Mouse (Mus musculus) forebrain, postnatal 0 days (tissue): ENCODE results near the gene Pla2g4b. TPM values are rescaled to one million over a fixed set of nuclear protein-coding genes. Genes with fewer than 3 reads are reported as not detected.

Experiments used
- ATAC-seq: fragments of 200-750 bp; cut with Nextera tagmentation; 2 replicates; pipeline ENCODE4 v1.8.0; 2017; ENCODE audit warnings: mild to moderate bottlenecking, moderate library complexity
- DNase-seq: peaks from one replicate; pipeline ENCODE4 v3.0.0-alpha.2; 2015
- H3K27ac ChIP-seq: fragments of 300-500 bp; sonication (generic); 2 replicates; pipeline ENCODE4 v1.5.1; 2014; ENCODE audit warnings: low read depth, mild to moderate bottlenecking, antibody characterized with exemption, low read length, moderate library complexity, mixed read lengths
- H3K27me3 ChIP-seq: fragments of 300-500 bp; sonication (generic); 2 replicates; pipeline ENCODE4 v1.6.1; 2014; ENCODE audit warnings: mild to moderate bottlenecking, low read length, mixed read lengths; ENCODE audit not compliant: insufficient read depth
- H3K36me3 ChIP-seq: fragments of 300-500 bp; sonication (generic); 2 replicates; pipeline ENCODE4 v1.6.1; 2014; ENCODE audit warnings: mild to moderate bottlenecking, moderate library complexity; ENCODE audit not compliant: insufficient read depth
- H3K4me1 ChIP-seq: fragments of 300-500 bp; sonication (generic); 2 replicates; pipeline ENCODE4 v1.6.1; 2014; ENCODE audit warnings: antibody characterized with exemption; ENCODE audit not compliant: insufficient read depth
- H3K4me2 ChIP-seq: fragments of 300-500 bp; sonication (generic); 2 replicates; pipeline ENCODE4 v1.6.1; 2014; ENCODE audit warnings: low read depth, mild to moderate bottlenecking, moderate library complexity
- H3K4me3 ChIP-seq: fragments of 300-500 bp; sonication (generic); 2 replicates; pipeline ENCODE4 v1.5.1; 2014; ENCODE audit warnings: low read depth, low read length, mixed read lengths
- H3K9ac ChIP-seq: fragments of 300-500 bp; sonication (generic); 2 replicates; pipeline ENCODE4 v1.6.1; 2014; ENCODE audit warnings: mild to moderate bottlenecking
- H3K9me3 ChIP-seq: fragments of 300-500 bp; sonication (generic); 2 replicates; pipeline ENCODE4 v1.6.1; 2016; ENCODE audit warnings: low read length
- CTCF ChIP-seq: sonication (generic); IDR thresholded peaks from 2 replicates; pipeline ENCODE4 v1.5.1; 2016; ENCODE audit warnings: antibody characterized with exemption, control low read depth, low read depth
- WGBS: fragments of 180-500 bp; shearing (Covaris S2); extraction: QIAGEN DNeasy Blood & Tissue Kit; methylation state at CpG from one replicate; pipeline ENCODE4 v1.1.7; 2014; 5-methylcytosine and 5-hydroxymethylcytosine counted together
- polyA plus RNA-seq: library from polyadenylated mRNA; unstranded; fragments of >200 nt; fragmentation: Nextera tagmentation; extraction: Ambion mirVana; gene quantifications from 2 replicates; pipeline ENCODE4 v1.2.1, GENCODE M21; 2015
- total RNA-seq: library from RNA; depleted of rRNA; stranded (reverse); fragments of >200 nt; gene quantifications from 2 replicates; pipeline ENCODE4 v1.2.3, GENCODE M21; 2014; rRNA removed

The Pla2g4b gene
- total RNA-seq (8.5 and 11.1 TPM in 2 replicates), polyA plus RNA-seq (0.13 and 0.48 TPM in 2 replicates)

- Histone ChIP-seq H3K36me3 (peaks cover 25% of the 10 kb centered on the region), H3K27ac (no peak within 1 kb of the TSS), H3K9ac (no peak within 1 kb of the TSS), H3K4me3 (no peak within 1 kb of the TSS), H3K9me3 (no peaks in the 10 kb centered on the region), H3K4me2 (no peak within 1 kb of the TSS), H3K27me3 (no peaks in the 10 kb centered on the region), H3K4me1 (0 out of 2 replicates have a peak, but pooled peaks cover 3% of the 10 kb centered on the region)
- ATAC-seq: no peak
- TF ChIP-seq CTCF: no peak
- no peak for DNase-seq
- 92% methylated on average over 12 of the region's 12 CpGs for WGBS
Measured at GRCm38 (mm10) chr2:120032726-120033467, at the start of gene Pla2g4b. Gene Pla2g4b, plus strand, starts transcription at chr2:120033417.

- TF ChIP-seq CTCF: no peak
- DNase-seq: no peak
- 64% methylated on average over 8 of the region's 8 CpGs for WGBS
- Histone ChIP-seq H3K4me2 (no peak overlapping the region), H3K4me3 (no peak overlapping the region), H3K4me1 (no peaks in the 10 kb centered on the region), H3K27ac (no peak overlapping the region), H3K27me3 (no peaks in the 10 kb centered on the region), H3K36me3 (no peaks in the 10 kb centered on the region), H3K9ac (no peak overlapping the region), H3K9me3 (no peaks in the 10 kb centered on the region)
- no peak for ATAC-seq
Measured at GRCm38 (mm10) chr2:119985871-119986270, 47.3 kb upstream of the Pla2g4b start.

- no peak for DNase-seq
- no peak overlapping the region for H3K27ac ChIP-seq
- H3K4me2 ChIP-seq: no peak overlapping the region
- no peak overlapping the region for H3K9ac ChIP-seq
- TF ChIP-seq CTCF: no peak
- no peak overlapping the region for H3K4me3 ChIP-seq
- H3K27me3 ChIP-seq: no peaks in the 10 kb centered on the region
- ATAC-seq: no peak
- no peaks in the 10 kb centered on the region for H3K4me1 ChIP-seq
- no peaks in the 10 kb centered on the region for H3K36me3 ChIP-seq
- 72% methylated on average over 6 of the region's 6 CpGs for WGBS
- H3K9me3 ChIP-seq: no peaks in the 10 kb centered on the region
Measured at GRCm38 (mm10) chr2:119986369-119986768, 46.8 kb upstream of the Pla2g4b start.

- H3K27ac ChIP-seq: no peak overlapping the region
- no peaks in the 10 kb centered on the region for H3K9me3 ChIP-seq
- no peak overlapping the region for H3K4me3 ChIP-seq
- TF ChIP-seq CTCF: no peak
- H3K36me3 ChIP-seq: no peaks in the 10 kb centered on the region
- no peak overlapping the region for H3K9ac ChIP-seq
- DNase-seq (no peak), ATAC-seq (no peak)
- 95% methylated on average over 2 of the region's 2 CpGs for WGBS
- H3K4me2 ChIP-seq: no peak overlapping the region
- no peaks in the 10 kb centered on the region for H3K27me3 ChIP-seq
- H3K4me1 ChIP-seq: no peaks in the 10 kb centered on the region
Measured at GRCm38 (mm10) chr2:119987441-119987840, 45.8 kb upstream of the Pla2g4b start.

GRCm38 (mm10) chr2:119988952-119989351 is 44.3 kb upstream of the Pla2g4b start:
- H3K9ac ChIP-seq: no peak overlapping the region
- H3K4me2 ChIP-seq: no peak overlapping the region
- no peaks in the 10 kb centered on the region for H3K4me1 ChIP-seq
- no peaks in the 10 kb centered on the region for H3K27me3 ChIP-seq
- ATAC-seq (no peak), DNase-seq (no peak)
- H3K36me3 ChIP-seq: no peaks in the 10 kb centered on the region
- 95% methylated on average over 4 of the region's 4 CpGs for WGBS
- TF ChIP-seq CTCF: no peak
- H3K9me3 ChIP-seq: no peaks in the 10 kb centered on the region
- no peak overlapping the region for H3K4me3 ChIP-seq
- H3K27ac ChIP-seq: no peak overlapping the region

GRCm38 (mm10) chr2:119990881-119991280 is 42.3 kb upstream of the Pla2g4b start:
- H3K4me2 ChIP-seq: no peak overlapping the region
- H3K9me3 ChIP-seq: no peaks in the 10 kb centered on the region
- H3K27ac ChIP-seq: no peak overlapping the region
- no peak for DNase-seq
- H3K4me3 ChIP-seq: no peak overlapping the region
- no peaks in the 10 kb centered on the region for H3K36me3 ChIP-seq
- H3K4me1 ChIP-seq: no peaks in the 10 kb centered on the region
- WGBS: 85% methylated on average over 6 of the region's 6 CpGs
- no peak for TF ChIP-seq CTCF
- no peak overlapping the region for H3K9ac ChIP-seq
- no peak for ATAC-seq
- H3K27me3 ChIP-seq: no peaks in the 10 kb centered on the region

- WGBS: 84% methylated on average over 2 of the region's 2 CpGs
- no peak for TF ChIP-seq CTCF
Measured at GRCm38 (mm10) chr2:119992349-119992748, 40.9 kb upstream of the Pla2g4b start.

More at GRCm38 (mm10) chr2:119992349-119992748, 40.9 kb upstream of the Pla2g4b start:
- no peaks in the 10 kb centered on the region for H3K27me3 ChIP-seq
- H3K9me3 ChIP-seq: no peaks in the 10 kb centered on the region
- H3K27ac ChIP-seq: no peak overlapping the region
- H3K9ac ChIP-seq: no peak overlapping the region
- no peaks in the 10 kb centered on the region for H3K4me1 ChIP-seq
- no peak overlapping the region for H3K4me3 ChIP-seq
- no peaks in the 10 kb centered on the region for H3K36me3 ChIP-seq
- DNase-seq (no peak), ATAC-seq (no peak)
- H3K4me2 ChIP-seq: no peak overlapping the region
